Mouse (Mus musculus) intestine, postnatal 0 days (tissue): ENCODE data around the gene Olfr279. TPM values are rescaled to one million over a fixed set of nuclear protein-coding genes. Genes with fewer than 3 reads are reported as not detected.

Experiments used
- ATAC-seq: fragments of 200-750 bp; cut with Nextera tagmentation; 2 replicates; pipeline ENCODE4 v1.8.0; 2017; ENCODE audit warnings: mild to moderate bottlenecking, moderate TSS enrichment, moderate library complexity
- H3K27ac ChIP-seq: fragments of 300-500 bp; sonication (generic); 2 replicates; pipeline ENCODE4 v1.5.1; 2014; ENCODE audit warnings: mild to moderate bottlenecking, low read depth, low read length, moderate library complexity
- H3K27me3 ChIP-seq: fragments of 300-500 bp; sonication (generic); replicated peaks from 2 replicates; pipeline ENCODE4 v1.6.1; 2014; ENCODE audit warnings: low read length, mixed read lengths; ENCODE audit not compliant: control insufficient read depth, insufficient read depth
- H3K36me3 ChIP-seq: fragments of 300-500 bp; sonication (generic); 2 replicates; pipeline ENCODE4 v1.6.1; 2014; ENCODE audit warnings: mild to moderate bottlenecking, moderate library complexity; ENCODE audit not compliant: control insufficient read depth, insufficient read depth
- H3K4me1 ChIP-seq: fragments of 300-500 bp; sonication (generic); replicated peaks from 2 replicates; pipeline ENCODE4 v1.6.1; 2014; ENCODE audit warnings: antibody characterized with exemption, low read length, mixed read lengths; ENCODE audit not compliant: control insufficient read depth, insufficient read depth
- H3K4me2 ChIP-seq: fragments of 300-500 bp; sonication (generic); replicated peaks from 2 replicates; pipeline ENCODE4 v1.6.1; 2014; ENCODE audit warnings: low read depth, mild to moderate bottlenecking, moderate library complexity
- H3K4me3 ChIP-seq: fragments of 300-500 bp; sonication (generic); 2 replicates; pipeline ENCODE4 v1.5.1; 2014; ENCODE audit warnings: low read depth, low read length
- H3K9ac ChIP-seq: fragments of 300-500 bp; sonication (generic); 2 replicates; pipeline ENCODE4 v1.6.1; 2014; ENCODE audit warnings: mild to moderate bottlenecking, low read depth, low read length
- H3K9me3 ChIP-seq: fragments of 300-500 bp; sonication (generic); 2 replicates; pipeline ENCODE4 v1.6.1; 2016; ENCODE audit warnings: mixed run types; ENCODE audit not compliant: control insufficient read depth
- CTCF ChIP-seq: sonication (generic); IDR thresholded peaks from 2 replicates; pipeline ENCODE4 v1.5.1; 2016; ENCODE audit warnings: low read depth, mild to moderate bottlenecking, control low read depth, antibody characterized with exemption, moderate library complexity
- WGBS: fragments of 180-500 bp; shearing (Covaris S2); extraction: QIAGEN DNeasy Blood & Tissue Kit; methylation state at CpG from one replicate; pipeline ENCODE4 v1.1.7; 2014; 5-methylcytosine and 5-hydroxymethylcytosine counted together
- polyA plus RNA-seq: library from polyadenylated mRNA; unstranded; fragments of >200 nt; fragmentation: Nextera tagmentation; extraction: Ambion mirVana; gene quantifications from 2 replicates; pipeline ENCODE4 v1.2.1, GENCODE M21; 2015

Gene Olfr279
- polyA plus RNA-seq, 1 experiment from 2014 or later = not detected

- Histone ChIP-seq H3K9ac (no peak overlapping the region), H3K9me3 (no peaks in the 10 kb centered on the region), H3K36me3 (no peaks in the 10 kb centered on the region), H3K27me3 (0 out of 2 replicates have a peak, but pooled peaks cover 10% of the 10 kb centered on the region), H3K4me3 (no peak overlapping the region), H3K27ac (no peak overlapping the region), H3K4me2 (no peak overlapping the region), H3K4me1 (no peaks in the 10 kb centered on the region)
- ATAC-seq = no peak
- TF ChIP-seq CTCF = peak; percentile 80
- WGBS = 47% methylated on average over 10 of the region's 10 CpGs
These were observed 16.8 kb upstream of the Olfr279 start for GRCm38 (mm10) chr15:98475382-98475781.

- H3K4me1 ChIP-seq = no peaks in the 10 kb centered on the region
- TF ChIP-seq CTCF = no peak
- no peak overlapping the region for H3K4me3 ChIP-seq
- no peak overlapping the region for H3K27ac ChIP-seq
- ATAC-seq = no peak
- H3K27me3 ChIP-seq = 0 out of 2 replicates have a peak, but pooled peaks cover 10% of the 10 kb centered on the region
- no peak overlapping the region for H3K9ac ChIP-seq
- WGBS = 74% methylated on average over 5 of the region's 5 CpGs
- no peaks in the 10 kb centered on the region for H3K9me3 ChIP-seq
- H3K4me2 ChIP-seq = no peak overlapping the region
- H3K36me3 ChIP-seq = no peaks in the 10 kb centered on the region
These were observed 15.9 kb upstream of the Olfr279 start for GRCm38 (mm10) chr15:98476281-98476680.

GRCm38 (mm10) chr15:98479568-98480102, 12.6 kb upstream of the Olfr279 start:
- no peak overlapping the region for H3K4me2 ChIP-seq
- 0 out of 2 replicates have a peak, but pooled peaks cover 3% of the 10 kb centered on the region for H3K27me3 ChIP-seq
- H3K4me3 ChIP-seq = no peak overlapping the region
- H3K9ac ChIP-seq = no peak overlapping the region
- WGBS = 75% methylated on average over 7 of the region's 7 CpGs
- ATAC-seq = no peak
- no peaks in the 10 kb centered on the region for H3K9me3 ChIP-seq
- no peak overlapping the region for H3K27ac ChIP-seq
- TF ChIP-seq CTCF = no peak
- H3K4me1 ChIP-seq = no peaks in the 10 kb centered on the region
- no peaks in the 10 kb centered on the region for H3K36me3 ChIP-seq

GRCm38 (mm10) chr15:98482701-98483100, 9.5 kb upstream of the Olfr279 start, which contains the start of gene Lalba:
Gene Lalba (minus strand): TSS chr15:98482721.
- H3K9me3 ChIP-seq = no peaks in the 10 kb centered on the region
- 51% methylated on average over 3 of the region's 3 CpGs for WGBS
- no peak within 1 kb of the TSS for H3K4me3 ChIP-seq
- H3K27me3 ChIP-seq = 0 out of 2 replicates have a peak, but pooled peaks cover 3% of the 10 kb centered on the region
- H3K36me3 ChIP-seq = no peaks in the 10 kb centered on the region
- TF ChIP-seq CTCF = no peak
- no peak within 1 kb of the TSS for H3K27ac ChIP-seq
- ATAC-seq = no peak
- H3K4me1 ChIP-seq = no peaks in the 10 kb centered on the region
- no peak within 1 kb of the TSS for H3K9ac ChIP-seq
- H3K4me2 ChIP-seq = no peak within 1 kb of the TSS

GRCm38 (mm10) chr15:98483907-98484886, 8.0 kb upstream of the Olfr279 start:
- WGBS = 49% methylated on average over 18 of the region's 18 CpGs

GRCm38 (mm10) chr15:98486433-98487021, 5.7 kb upstream of the Olfr279 start:
- no peak for TF ChIP-seq CTCF
- H3K9ac ChIP-seq = no peak overlapping the region
- H3K4me2 ChIP-seq = no peak overlapping the region
- no peak overlapping the region for H3K4me3 ChIP-seq
- H3K36me3 ChIP-seq = no peaks in the 10 kb centered on the region
- WGBS = 93% methylated on average over 8 of the region's 8 CpGs
- ATAC-seq = no peak
- no peaks in the 10 kb centered on the region for H3K27me3 ChIP-seq
- H3K4me1 ChIP-seq = no peaks in the 10 kb centered on the region
- H3K27ac ChIP-seq = no peak overlapping the region
- H3K9me3 ChIP-seq = no peaks in the 10 kb centered on the region

More at GRCm38 (mm10) chr15:98483907-98484886, 8.0 kb upstream of the Olfr279 start:
- H3K9me3 ChIP-seq = no peaks in the 10 kb centered on the region
- H3K4me1 ChIP-seq = no peaks in the 10 kb centered on the region
- 0 out of 2 replicates have a peak overlapping the region, but pooled peaks have one; percentile 21 for H3K4me2 ChIP-seq
- ATAC-seq = peak; percentile 43; the same call in 1 of the 2 replicates
- no peak overlapping the region for H3K9ac ChIP-seq
- H3K4me3 ChIP-seq = no peak overlapping the region
- no peaks in the 10 kb centered on the region for H3K27me3 ChIP-seq
- no peak for TF ChIP-seq CTCF
- peak overlapping the region; percentile 35; the same call in 1 of the 2 replicates for H3K27ac ChIP-seq
- H3K36me3 ChIP-seq = no peaks in the 10 kb centered on the region
